15 mouse cellular contexts compared by ENCODE assay signal in genomic region chr8:85845887-85846286, GRCm38 (mm10).
A peak's percentile ranks its signal among the peaks of the same experiment; 100 is the strongest.
DNase-seq lines count a peak whose midpoint lies in the region.
"Had no signal": no experiment of that assay in that cellular context is flagged by ENCODE, and none has a peak within 500 bp of the region (broad histone marks: within the 10 kb centered on the region; RNA-seq: fewer than 3 reads in every experiment).

No protein-coding gene starts in this region.

- DNase-seq in 416B (ENCODE audit: low read depth) = peak; percentile 41
- DNase-seq in A20 (ENCODE audit: low read depth, low spot score) = peak; percentile 29
- peak; percentile 28 for DNase-seq in MEL-GATA-1-ER (ENCODE audit: extremely low read depth, low read depth)
- no peak for DNase-seq in kidney, adult 9 months
- no peak for DNase-seq in cerebellum, adult 8-10 months
- DNase-seq in frontal cortex, postnatal 36 days (ENCODE audit: low spot score in 2 of 2) = no peak
- DNase-seq: adrenal gland, adult 2 months; adrenal gland, postnatal 10 days; adrenal gland, postnatal 25 days; cerebellum, adult 11 months; cerebellum, adult 18-20 months; cerebellum, adult 9-10 months; cerebellum, postnatal 10 days; cerebellum, postnatal 25 days; forebrain, postnatal 0 days had no signal

Comparison
In these comparisons a context has a peak if more than half of its experiments do, and no peak if none do; other contexts are left out.
1. DNase-seq: peak in 416B (single experiment), A20 (single experiment) and MEL-GATA-1-ER (single experiment); none in kidney, adult 9 months (single experiment), cerebellum, adult 8-10 months (single experiment) and frontal cortex, postnatal 36 days (0 of 2).